Mouse (Mus musculus) CD8-positive naive resting alpha-beta T cell, adult 2 months (primary cell): ENCODE data around the gene Nckap5.

Source experiments
- DNase-seq, 2 experiments: peaks; one replicate each; pipeline ENCODE4 v3.0.0; 2022; ENCODE audit warnings: low read depth in 2 of 2, low spot score in 2 of 2

The Nckap5 gene

GRCm38 (mm10) chr1:126626206-126626605 is 204.4 kb downstream of the Nckap5 start:
- DNase-seq, result no peak

GRCm38 (mm10) chr1:126622036-126622435 is 208.6 kb downstream of the Nckap5 start:
- no peak for DNase-seq

- no peak for DNase-seq
Observed at GRCm38 (mm10) chr1:126617464-126618041, 213.0 kb downstream of the Nckap5 start.

GRCm38 (mm10) chr1:126616964-126617363 is 213.6 kb downstream of the Nckap5 start:
- no peak for DNase-seq

- no peak for DNase-seq
Observed at GRCm38 (mm10) chr1:126612916-126613315, 217.7 kb downstream of the Nckap5 start.

- no peak for DNase-seq
Observed at GRCm38 (mm10) chr1:126608586-126608985, 222.0 kb downstream of the Nckap5 start.

GRCm38 (mm10) chr1:126606189-126607080 is 224.2 kb downstream of the Nckap5 start:
- no peak for DNase-seq

- no peak for DNase-seq
Observed at GRCm38 (mm10) chr1:126604551-126604950, 226.0 kb downstream of the Nckap5 start.

GRCm38 (mm10) chr1:126603771-126604515 is 226.7 kb downstream of the Nckap5 start:
- DNase-seq, result no peak

- DNase-seq, result no peak
Observed at GRCm38 (mm10) chr1:126600596-126600995, 230.0 kb downstream of the Nckap5 start.

GRCm38 (mm10) chr1:126597376-126597775 is 233.2 kb downstream of the Nckap5 start:
- no peak for DNase-seq

- DNase-seq, result no peak
Observed at GRCm38 (mm10) chr1:126594796-126595195, 235.8 kb downstream of the Nckap5 start.

GRCm38 (mm10) chr1:126593044-126593805 is 237.4 kb downstream of the Nckap5 start:
- DNase-seq, result no peak

GRCm38 (mm10) chr1:126590911-126591310 is 239.7 kb downstream of the Nckap5 start:
- no peak for DNase-seq

- DNase-seq, result no peak
Observed at GRCm38 (mm10) chr1:126578163-126578562, 252.4 kb downstream of the Nckap5 start.

GRCm38 (mm10) chr1:126574295-126574694 is 256.3 kb downstream of the Nckap5 start:
- DNase-seq, result no peak

- DNase-seq, result no peak
Observed at GRCm38 (mm10) chr1:126573714-126574113, 256.9 kb downstream of the Nckap5 start.

- no peak for DNase-seq
Observed at GRCm38 (mm10) chr1:126573097-126573496, 257.5 kb downstream of the Nckap5 start.

- no peak for DNase-seq
Observed at GRCm38 (mm10) chr1:126569611-126570238, 260.9 kb downstream of the Nckap5 start.

GRCm38 (mm10) chr1:126568520-126569197 is 261.9 kb downstream of the Nckap5 start:
- no peak for DNase-seq
